Mouse (Mus musculus) Patski (cell line): ENCODE results near the gene Ankmy2. TPM values are rescaled to one million over a fixed set of nuclear protein-coding genes. Genes with fewer than 3 reads are reported as not detected.
A peak's percentile ranks its signal among the peaks of the same experiment; 100 is the strongest.

Source experiments
- ATAC-seq: fragments of 100-300 bp; one replicate; pipeline ENCODE4 v1.8.0; 2021
- CTCF ChIA-PET: fragments of 350-600 bp; sonication (Branson Sonifier 250); formaldehyde crosslinking; loops from one replicate; lab custom pipeline; 2022; ENCODE audit warnings: inconsistent platforms; lab: Charles Lee
- POLR2A ChIA-PET: fragments of 350-600 bp; sonication (Branson Sonifier 250); formaldehyde crosslinking; loops from one replicate; lab custom pipeline; 2022; ENCODE audit warnings: antibody characterized with exemption, inconsistent platforms; lab: Charles Lee
- DNase-seq: peaks from one replicate; pipeline ENCODE4 v3.0.0-alpha.2; 2011; ENCODE audit warnings: low read depth, low spot score
- H3K27me3 ChIP-seq: fragments of 371-371 bp; one replicate; pipeline ENCODE4 v1.5.1; 2021
- CTCF ChIP-seq: fragments of 100-300 bp; IDR thresholded peaks from one replicate; pipeline ENCODE4 v1.5.1; 2021
- in situ Hi-C: fragments of 300-500 bp; cut with MboI; formaldehyde crosslinking; loops from 3 replicates; pipeline ENCODE4 v1.11.1; 2018; ENCODE audit warnings: low pct_unique_long_range_greater_than_20kb, mixed read lengths
- polyA plus RNA-seq: library from polyadenylated mRNA; unstranded; gene quantifications from one replicate; pipeline ENCODE4 v1.2.3, GENCODE M21; 2021

Gene Ankmy2
- 35.1 TPM for polyA plus RNA-seq

- ATAC-seq (peak; percentile 89), DNase-seq (peak; percentile 80)
- H3K27me3 ChIP-seq: no peaks in the 10 kb centered on the region
- in situ Hi-C loops: no loop called here
- CTCF ChIA-PET: no interaction called here
- POLR2A ChIA-PET: interaction anchor here (0.8 to 1.0 kb wide), 2 partner anchors 24 to 255 kb away, joined by 3 read pairs; no protein-coding TSS in a partner anchor
- TF ChIP-seq CTCF: no peak
These were observed at the start of gene Ankmy2 for GRCm38 (mm10) chr12:36156637-36157303. Gene Ankmy2, plus strand, starts transcription at chr12:36157114.

- in situ Hi-C loops: no loop called here
- H3K27me3 ChIP-seq: no peaks in the 10 kb centered on the region
- DNase-seq (no peak), ATAC-seq (no peak)
- peak; percentile 24 for TF ChIP-seq CTCF
- ChIA-PET POLR2A (no interaction called here), CTCF (interaction anchor here (0.8 kb wide), 1 partner anchor 109 kb away, joined by 3 read pairs; no protein-coding TSS in a partner anchor)
These were observed 48.5 kb upstream of the Ankmy2 start for GRCm38 (mm10) chr12:36108442-36108841.

GRCm38 (mm10) chr12:36110457-36110856 is 46.5 kb upstream of the Ankmy2 start:
- no peaks in the 10 kb centered on the region for H3K27me3 ChIP-seq
- TF ChIP-seq CTCF: no peak
- CTCF ChIA-PET: no interaction called here
- ATAC-seq (no peak), DNase-seq (no peak)
- POLR2A ChIA-PET: no interaction called here
- in situ Hi-C loops: no loop called here

GRCm38 (mm10) chr12:36111110-36111509 is 45.8 kb upstream of the Ankmy2 start:
- TF ChIP-seq CTCF: no peak
- ChIA-PET POLR2A (no interaction called here), CTCF (interaction anchor here (1.3 kb wide), 1 partner anchor 24 kb away, joined by 3 read pairs; no protein-coding TSS in a partner anchor)
- no peak for DNase-seq
- H3K27me3 ChIP-seq: no peaks in the 10 kb centered on the region
- in situ Hi-C loops: no loop called here
- ATAC-seq: no peak

GRCm38 (mm10) chr12:36112081-36112480 is 44.8 kb upstream of the Ankmy2 start:
- POLR2A ChIA-PET: no interaction called here
- ATAC-seq (no peak), DNase-seq (no peak)
- in situ Hi-C loops: no loop called here
- H3K27me3 ChIP-seq: no peaks in the 10 kb centered on the region
- no peak for TF ChIP-seq CTCF
- CTCF ChIA-PET: interaction anchor here (1.2 to 1.3 kb wide), 3 partner anchors 14 to 281 kb away, joined by 3 to 5 read pairs (median 3); no protein-coding TSS in a partner anchor

- TF ChIP-seq CTCF: no peak
- ChIA-PET CTCF (no interaction called here), POLR2A (no interaction called here)
- H3K27me3 ChIP-seq: no peaks in the 10 kb centered on the region
- no peak for ATAC-seq
- in situ Hi-C loops: no loop called here
- no peak for DNase-seq
These were observed 39.8 kb upstream of the Ankmy2 start for GRCm38 (mm10) chr12:36117161-36117560.

- no peak for TF ChIP-seq CTCF
- DNase-seq (no peak), ATAC-seq (no peak)
- no peaks in the 10 kb centered on the region for H3K27me3 ChIP-seq
- ChIA-PET CTCF (no interaction called here), POLR2A (no interaction called here)
- in situ Hi-C loops: no loop called here
These were observed 37.7 kb upstream of the Ankmy2 start for GRCm38 (mm10) chr12:36119244-36119643.

GRCm38 (mm10) chr12:36126049-36126448 is 30.9 kb upstream of the Ankmy2 start:
- CTCF ChIA-PET: interaction anchor here (1.3 kb wide), 1 partner anchor 13 kb away, joined by 5 read pairs; no protein-coding TSS in a partner anchor
- POLR2A ChIA-PET: no interaction called here
- TF ChIP-seq CTCF: no peak
- DNase-seq (no peak), ATAC-seq (no peak)
- no peaks in the 10 kb centered on the region for H3K27me3 ChIP-seq
- in situ Hi-C loops: no loop called here

GRCm38 (mm10) chr12:36129826-36130225 is 27.1 kb upstream of the Ankmy2 start:
- H3K27me3 ChIP-seq: no peaks in the 10 kb centered on the region
- ATAC-seq (no peak), DNase-seq (no peak)
- POLR2A ChIA-PET: no interaction called here
- TF ChIP-seq CTCF: no peak
- in situ Hi-C loops: no loop called here
- CTCF ChIA-PET: no interaction called here

- DNase-seq (no peak), ATAC-seq (no peak)
- H3K27me3 ChIP-seq: no peaks in the 10 kb centered on the region
- no peak for TF ChIP-seq CTCF
- ChIA-PET POLR2A (interaction anchor here (1.3 to 1.4 kb wide), 2 partner anchors 18 to 24 kb away, joined by 3 read pairs; no protein-coding TSS in a partner anchor), CTCF (interaction anchor here (1.4 kb wide), 1 partner anchor 17 kb away, joined by 5 read pairs; no protein-coding TSS in a partner anchor)
- in situ Hi-C loops: no loop called here
These were observed 24.7 kb upstream of the Ankmy2 start for GRCm38 (mm10) chr12:36132254-36132653.

- ChIA-PET CTCF (interaction anchor here (1.4 kb wide), 1 partner anchor 17 kb away, joined by 5 read pairs; no protein-coding TSS in a partner anchor), POLR2A (interaction anchor here (1.3 to 1.4 kb wide), 2 partner anchors 18 to 24 kb away, joined by 3 read pairs; no protein-coding TSS in a partner anchor)
- DNase-seq (no peak), ATAC-seq (no peak)
- in situ Hi-C loops: no loop called here
- TF ChIP-seq CTCF: no peak
- H3K27me3 ChIP-seq: no peaks in the 10 kb centered on the region
These were observed 24.2 kb upstream of the Ankmy2 start for GRCm38 (mm10) chr12:36132668-36133067.
